Mouse (Mus musculus) neural tube, embryonic 13.5 days (tissue): ENCODE measurements around the gene Srrt. TPM values are rescaled to one million over a fixed set of nuclear protein-coding genes. Genes with fewer than 3 reads are reported as not detected.

ENCODE experiments used
- ATAC-seq: fragments of 200-750 bp; cut with Nextera tagmentation; 2 replicates; pipeline ENCODE4 v1.8.0; 2017; ENCODE audit warnings: low read depth, mild to moderate bottlenecking, moderate TSS enrichment, moderate library complexity
- H3K27ac ChIP-seq: fragments of 300-500 bp; sonication (generic); replicated peaks from 2 replicates; pipeline ENCODE4 v1.5.1; 2015; ENCODE audit warnings: moderate library complexity, mild to moderate bottlenecking, inconsistent platforms
- H3K27me3 ChIP-seq: fragments of 300-500 bp; sonication (generic); 2 replicates; pipeline ENCODE4 v1.6.1; 2015; ENCODE audit warnings: mild to moderate bottlenecking, inconsistent platforms
- H3K36me3 ChIP-seq: fragments of 300-500 bp; sonication (generic); 2 replicates; pipeline ENCODE4 v1.6.1; 2015; ENCODE audit warnings: mild to moderate bottlenecking, inconsistent platforms
- H3K4me1 ChIP-seq: fragments of 300-500 bp; sonication (generic); replicated peaks from 2 replicates; pipeline ENCODE4 v1.6.1; 2015; ENCODE audit warnings: inconsistent platforms
- H3K4me2 ChIP-seq: fragments of 300-500 bp; sonication (generic); 2 replicates; pipeline ENCODE4 v1.6.1; 2015; ENCODE audit warnings: inconsistent platforms, mild to moderate bottlenecking, moderate library complexity
- H3K4me3 ChIP-seq: fragments of 300-500 bp; sonication (generic); 2 replicates; pipeline ENCODE4 v1.5.1; 2015; ENCODE audit warnings: mild to moderate bottlenecking, inconsistent platforms
- H3K9ac ChIP-seq: fragments of 300-500 bp; sonication (generic); 2 replicates; pipeline ENCODE4 v1.6.1; 2015; ENCODE audit warnings: moderate library complexity, mild to moderate bottlenecking, inconsistent platforms
- H3K9me3 ChIP-seq: fragments of 300-500 bp; sonication (generic); 2 replicates; pipeline ENCODE4 v1.6.1; 2016; ENCODE audit warnings: inconsistent platforms
- WGBS: fragments of 180-500 bp; shearing (Covaris S2); methylation state at CpG from one replicate; pipeline ENCODE4 v1.1.7; 2015; 5-methylcytosine and 5-hydroxymethylcytosine counted together
- microRNA-seq: library from miRNA; unstranded; fragments of <30 nt; microRNA quantifications from one replicate; pipeline ENCODE4, GENCODE M21; 2016
- polyA plus RNA-seq: library from polyadenylated mRNA; unstranded; fragments of >200 nt; fragmentation: Nextera tagmentation; extraction: Ambion mirVana; gene quantifications from 2 replicates; pipeline ENCODE4 v1.2.1, GENCODE M21; 2015

The Srrt gene
- polyA plus RNA-seq, 1 experiment from 2014 or later: 102 TPM

- H3K4me2 ChIP-seq: peak overlapping the region; percentile 40
- 25% methylated on average over 18 of the region's 18 CpGs for WGBS
- H3K9me3 ChIP-seq: peaks cover 5% of the 10 kb centered on the region; the same call in 1 of the 2 replicates
- H3K4me1 ChIP-seq: peaks cover 10% of the 10 kb centered on the region
- H3K36me3 ChIP-seq: no peaks in the 10 kb centered on the region
- ATAC-seq: peak; percentile 84
- peak overlapping the region; percentile 32; the same call in 1 of the 2 replicates for H3K9ac ChIP-seq
- no peak overlapping the region for H3K27ac ChIP-seq
- H3K4me3 ChIP-seq: no peak overlapping the region
- no peaks in the 10 kb centered on the region; the same call in 1 of the 2 replicates for H3K27me3 ChIP-seq
These were observed 29.8 kb downstream of the Srrt start for GRCm38 (mm10) chr5:137277360-137278342.

- Histone ChIP-seq H3K4me2 (peak overlapping the region; percentile 30), H3K36me3 (no peaks in the 10 kb centered on the region), H3K4me3 (no peak overlapping the region), H3K9me3 (peaks cover 8% of the 10 kb centered on the region; the same call in 1 of the 2 replicates), H3K4me1 (0 out of 2 replicates have a peak, but pooled peaks cover 5% of the 10 kb centered on the region), H3K27me3 (no peaks in the 10 kb centered on the region), H3K27ac (no peak overlapping the region), H3K9ac (peak overlapping the region; percentile 41)
- WGBS: 34% methylated on average over 18 of the region's 18 CpGs
- ATAC-seq: no peak
These were observed 39.2 kb downstream of the Srrt start for GRCm38 (mm10) chr5:137268131-137268910.

- 0 out of 2 replicates have a peak, but pooled peaks cover 5% of the 10 kb centered on the region for H3K4me1 ChIP-seq
- no peak overlapping the region for H3K27ac ChIP-seq
- no peak for ATAC-seq
These were observed 42.7 kb downstream of the Srrt start for GRCm38 (mm10) chr5:137264787-137265186.

GRCm38 (mm10) chr5:137263897-137264720 lies 43.4 kb downstream of the Srrt start:
- 76% methylated on average over 14 of the region's 14 CpGs for WGBS
- no peak for ATAC-seq

More at GRCm38 (mm10) chr5:137264787-137265186, 42.7 kb downstream of the Srrt start:
- Histone ChIP-seq H3K9me3 (no peaks in the 10 kb centered on the region), H3K4me3 (no peak overlapping the region), H3K27me3 (no peaks in the 10 kb centered on the region), H3K36me3 (no peaks in the 10 kb centered on the region), H3K4me2 (no peak overlapping the region), H3K9ac (no peak overlapping the region)
- 92% methylated on average over 11 of the region's 11 CpGs for WGBS

More at GRCm38 (mm10) chr5:137263897-137264720, 43.4 kb downstream of the Srrt start:
- H3K4me3 ChIP-seq: no peak overlapping the region
- no peak overlapping the region for H3K9ac ChIP-seq
- no peak overlapping the region for H3K4me2 ChIP-seq
- H3K36me3 ChIP-seq: no peaks in the 10 kb centered on the region
- H3K27me3 ChIP-seq: no peaks in the 10 kb centered on the region
- H3K27ac ChIP-seq: no peak overlapping the region
- H3K9me3 ChIP-seq: no peaks in the 10 kb centered on the region
- H3K4me1 ChIP-seq: 0 out of 2 replicates have a peak, but pooled peaks cover 5% of the 10 kb centered on the region

Small RNA genes within 50 kb of the gene (microRNA-seq; reads per million reads assigned to microRNA genes)
- 1.2 reads per million for gene Mir7036
- gene Mir8116: not detected

Other genes with a start within 250 kb of the Srrt start
- gene Serpine1, start 235.4 kb downstream of the Srrt start, polyA plus RNA-seq: 0.25 TPM in 1 of 2 replicates, not detected in the other
- 2.1 and 2.9 TPM in 2 replicates for gene Trim56, start 191.5 kb downstream of the Srrt start, polyA plus RNA-seq
- not detected in 2 replicates for gene Muc3, start 158.4 kb downstream of the Srrt start, polyA plus RNA-seq
- gene Muc3a, start 95.3 kb downstream of the Srrt start, polyA plus RNA-seq: 0.10 TPM in 1 of 2 replicates, not detected in the other
- gene Ache, start 20.2 kb downstream of the Srrt start, polyA plus RNA-seq: 37.8 and 40.6 TPM in 2 replicates
- gene Ufsp1, start 13.0 kb downstream of the Srrt start, polyA plus RNA-seq: 15.1 and 18.3 TPM in 2 replicates
- gene Trip6, start 6.7 kb upstream of the Srrt start, polyA plus RNA-seq: 17.7 and 23.8 TPM in 2 replicates
- 26.9 and 27.4 TPM in 2 replicates for gene Slc12a9, start 25.9 kb upstream of the Srrt start, polyA plus RNA-seq
- 10.8 and 13.4 TPM in 2 replicates for gene Ephb4, start 42.4 kb upstream of the Srrt start, polyA plus RNA-seq
- gene Zan, start 169.4 kb upstream of the Srrt start, polyA plus RNA-seq: 0.06 and 0.08 TPM in 2 replicates
- gene Pop7, start 194.8 kb upstream of the Srrt start, polyA plus RNA-seq: 79.7 and 80.1 TPM in 2 replicates
- gene Gigyf1, start 210.9 kb upstream of the Srrt start, polyA plus RNA-seq: 16.9 and 17.3 TPM in 2 replicates
- not detected in 2 replicates for gene Epo, start 225.6 kb upstream of the Srrt start, polyA plus RNA-seq
- gene Gnb2, start 225.8 kb upstream of the Srrt start, polyA plus RNA-seq: 486 and 510 TPM in 2 replicates
- 203 and 222 TPM in 2 replicates for gene Actl6b, start 245.8 kb upstream of the Srrt start, polyA plus RNA-seq